Mouse (Mus musculus) naive thymus-derived CD4-positive, alpha-beta T cell, adult 5 months (primary cell): Measurements from ENCODE around the gene Nr5a1. TPM values are rescaled to one million over a fixed set of nuclear protein-coding genes. Genes with fewer than 3 reads are reported as not detected.

Experiments
- polyA plus RNA-seq: library from polyadenylated mRNA; unstranded; fragments of 100-300 nt; shearing (Covaris generic); gene quantifications from one replicate; pipeline ENCODE4 v1.2.1, GENCODE M21; 2017

The Nr5a1 gene
- polyA plus RNA-seq, result not detected

DNA sequence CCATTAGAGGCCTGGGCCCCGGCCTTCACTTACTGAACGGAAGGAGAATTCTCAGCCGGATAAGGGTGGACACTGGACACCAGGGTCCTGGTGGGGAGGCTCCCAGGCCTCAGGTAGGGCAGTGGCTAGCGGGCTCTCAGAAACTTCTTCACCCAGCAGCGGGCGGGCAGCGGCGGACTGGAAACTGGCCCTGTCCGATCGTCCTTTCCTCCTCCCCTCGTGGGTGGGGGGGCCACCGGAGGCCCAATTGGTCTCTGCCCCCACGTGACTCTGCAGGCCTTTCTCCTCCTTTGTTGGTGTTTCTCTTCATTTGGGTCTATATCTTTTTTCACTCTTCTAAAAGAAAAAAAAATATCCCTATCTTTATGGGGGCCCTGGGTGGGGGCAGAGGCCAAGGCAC is at the start of gene Nr5a1:
TSS of gene Nr5a1 (minus strand) at position 219 of the 400 bp plus-strand sequence.

DNA sequence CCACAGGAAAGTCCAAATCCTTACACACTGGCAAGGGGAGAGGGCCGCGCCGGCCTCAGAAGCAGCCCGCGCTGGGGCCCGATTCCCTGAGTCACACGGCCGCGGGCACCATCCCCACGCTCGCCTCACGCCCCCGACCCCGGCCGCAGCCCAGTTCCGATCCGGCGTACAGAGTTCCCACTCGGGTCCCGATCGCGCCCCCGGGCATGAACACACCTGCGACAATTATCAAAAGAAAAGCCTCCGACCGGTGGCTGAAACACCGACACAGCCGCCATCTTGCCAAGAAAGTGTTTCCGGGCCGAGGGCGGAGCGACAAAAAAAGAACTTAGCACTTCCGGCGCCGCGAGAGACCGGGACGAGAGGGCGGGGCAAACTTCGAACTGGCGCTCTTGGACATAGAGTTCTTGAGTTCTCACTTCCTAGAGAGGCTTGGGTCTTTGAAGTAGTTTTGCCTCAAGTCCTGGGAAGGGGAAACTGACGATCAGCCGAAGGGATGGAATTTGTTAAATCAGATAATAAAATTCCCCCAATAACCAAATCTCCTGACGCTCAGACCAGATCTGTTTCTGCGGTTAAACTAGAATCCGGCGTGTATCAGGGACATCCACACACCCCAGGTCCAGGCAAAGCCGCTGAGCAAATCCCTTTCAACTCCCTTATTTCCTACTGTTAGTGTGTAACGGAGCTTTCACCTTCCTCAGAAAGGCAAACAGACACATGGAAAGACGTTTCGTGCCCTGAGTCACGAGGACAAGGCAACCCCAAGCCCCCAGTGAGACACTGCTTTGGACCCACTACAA is 70.5 kb downstream of the Nr5a1 start, which contains the start of gene Psmb7:
TSS of gene Psmb7 (minus strand) at position 463 of the 803 bp plus-strand sequence.

Other genes starting within 250 kb of the Nr5a1 start
- gene Nek6, start 202.9 kb downstream of the Nr5a1 start, polyA plus RNA-seq, result 0.34 TPM
- 76.1 TPM for gene Psmb7, start 70.5 kb downstream of the Nr5a1 start, polyA plus RNA-seq
- gene Nr6a1, start 213.1 kb upstream of the Nr5a1 start, polyA plus RNA-seq, result 1.8 TPM
- gene Olfml2a, start 217.4 kb upstream of the Nr5a1 start, polyA plus RNA-seq, result 0.10 TPM